Mouse (Mus musculus) 3T3-L1 (cell line): ENCODE data around the gene Fbxo41.

Experiments
- DNase-seq: peaks from one replicate; pipeline ENCODE4 v3.0.0-alpha.2; 2015; ENCODE audit warnings: low read depth, low spot score

The Fbxo41 gene

DNA sequence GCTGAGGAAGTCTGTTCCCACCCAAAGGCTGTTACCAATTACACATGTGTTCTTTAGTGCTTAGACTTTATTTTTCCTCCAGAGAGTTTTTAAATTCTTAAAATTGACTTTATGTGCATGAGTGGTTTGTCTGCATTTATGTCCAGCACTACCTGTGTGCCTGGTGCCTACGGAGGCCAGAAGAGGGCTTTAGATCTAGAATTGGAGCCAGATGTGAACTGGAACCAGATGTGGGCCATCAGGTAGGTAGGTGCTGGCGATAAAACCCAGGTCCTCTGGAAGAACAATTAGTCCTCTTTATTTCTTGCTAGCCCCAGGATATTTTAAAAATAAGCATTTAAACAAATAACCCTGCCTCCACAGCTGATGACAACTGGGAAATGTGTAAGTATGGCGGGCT is 11.2 kb downstream of the Fbxo41 start:
- DNase-seq: no peak

- DNase-seq: no peak
Measured at GRCm38 (mm10) chr6:85490252-85490651, 12.5 kb downstream of the Fbxo41 start.

- no peak for DNase-seq
Measured at GRCm38 (mm10) chr6:85489717-85490116, 13.1 kb downstream of the Fbxo41 start.

- no peak for DNase-seq
Measured at GRCm38 (mm10) chr6:85488510-85488909, 14.3 kb downstream of the Fbxo41 start.

GRCm38 (mm10) chr6:85485738-85486137 is 17.1 kb downstream of the Fbxo41 start:
- DNase-seq: no peak

DNA sequence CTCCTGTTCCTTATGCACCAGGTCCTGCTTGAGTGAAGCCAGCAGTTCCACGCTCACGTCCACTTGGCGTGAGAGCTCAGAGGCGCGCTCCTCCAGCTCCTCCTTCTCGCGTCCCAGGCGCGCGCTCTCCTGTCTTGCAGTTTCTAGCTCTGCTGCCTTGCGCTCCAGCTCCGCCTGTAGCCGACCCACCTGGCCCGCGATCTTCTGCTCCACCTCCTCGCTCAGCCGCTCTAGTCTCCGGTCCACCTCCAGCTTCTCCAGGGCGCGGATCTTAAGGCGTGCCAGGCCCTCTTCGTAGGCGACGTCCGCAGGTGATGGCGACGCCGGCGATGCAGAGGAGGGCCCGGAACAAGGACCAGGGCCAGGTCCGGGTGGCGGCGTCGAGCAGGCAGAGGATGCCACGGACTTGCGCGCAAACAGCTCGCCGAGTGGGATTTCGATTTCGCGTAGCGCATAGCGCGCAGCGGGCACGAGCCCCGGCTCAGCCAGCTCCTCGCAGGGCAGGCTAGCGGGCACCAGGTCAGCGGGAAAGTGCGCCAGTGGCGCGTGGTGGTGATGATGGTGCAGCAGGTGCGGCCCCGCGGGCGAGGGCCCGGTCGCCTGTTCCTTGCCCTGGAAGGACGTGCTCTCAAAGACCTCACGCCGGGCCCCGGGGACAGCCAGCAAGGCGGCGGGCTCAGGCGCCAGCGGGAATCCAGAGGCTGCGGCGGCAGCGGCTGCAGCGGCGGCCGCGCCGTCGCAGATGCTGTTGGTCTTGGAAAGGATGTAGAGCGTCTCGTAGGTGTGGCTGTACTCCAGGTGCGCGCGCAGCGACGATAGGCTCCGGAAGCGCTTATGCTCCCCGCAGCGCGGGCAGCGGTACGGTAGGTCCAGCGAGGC is 18.7 kb downstream of the Fbxo41 start:
- no peak for DNase-seq

DNA sequence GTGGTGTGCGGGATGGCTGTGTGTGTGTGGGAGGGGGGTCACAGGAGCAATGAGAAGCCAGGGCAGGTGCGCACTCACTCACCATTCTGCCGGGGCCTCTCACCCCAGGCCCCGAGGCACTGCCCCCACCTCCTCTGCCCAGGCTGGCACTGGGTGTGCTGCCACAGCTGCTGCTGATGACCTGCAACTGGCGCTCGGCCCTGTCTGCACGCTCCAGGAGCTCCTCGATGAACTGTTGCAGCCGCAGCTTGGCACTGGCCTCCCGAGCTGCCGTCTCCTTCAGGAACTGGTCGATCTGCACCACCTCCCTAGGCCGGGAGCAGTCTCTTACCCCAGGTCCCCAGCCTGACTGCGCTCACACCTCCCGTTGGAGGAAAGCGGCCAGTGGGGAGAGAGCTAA is 22.1 kb downstream of the Fbxo41 start:
- no peak for DNase-seq

- DNase-seq: no peak
Measured at GRCm38 (mm10) chr6:85479979-85480378, 22.8 kb downstream of the Fbxo41 start.

DNA sequence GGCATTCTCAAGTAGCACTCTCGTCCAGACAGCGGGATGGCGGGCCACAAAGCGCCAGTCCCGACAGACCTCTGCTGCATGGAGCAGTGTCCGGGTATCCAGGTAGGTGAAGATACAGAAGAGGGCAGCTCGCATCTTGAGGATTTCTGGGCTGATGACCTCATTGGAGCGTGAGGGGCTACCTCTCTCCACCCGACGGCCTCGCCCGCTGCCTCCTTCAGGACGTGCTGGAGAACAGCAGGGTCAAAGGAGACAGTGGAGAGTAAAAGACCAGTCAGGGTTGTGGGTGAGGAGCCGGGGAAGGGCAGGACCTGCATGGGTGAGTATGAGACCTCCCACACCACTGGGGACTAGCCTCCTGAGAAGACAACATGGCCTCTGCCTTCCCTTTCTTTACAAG is 24.4 kb downstream of the Fbxo41 start:
- no peak for DNase-seq

DNA sequence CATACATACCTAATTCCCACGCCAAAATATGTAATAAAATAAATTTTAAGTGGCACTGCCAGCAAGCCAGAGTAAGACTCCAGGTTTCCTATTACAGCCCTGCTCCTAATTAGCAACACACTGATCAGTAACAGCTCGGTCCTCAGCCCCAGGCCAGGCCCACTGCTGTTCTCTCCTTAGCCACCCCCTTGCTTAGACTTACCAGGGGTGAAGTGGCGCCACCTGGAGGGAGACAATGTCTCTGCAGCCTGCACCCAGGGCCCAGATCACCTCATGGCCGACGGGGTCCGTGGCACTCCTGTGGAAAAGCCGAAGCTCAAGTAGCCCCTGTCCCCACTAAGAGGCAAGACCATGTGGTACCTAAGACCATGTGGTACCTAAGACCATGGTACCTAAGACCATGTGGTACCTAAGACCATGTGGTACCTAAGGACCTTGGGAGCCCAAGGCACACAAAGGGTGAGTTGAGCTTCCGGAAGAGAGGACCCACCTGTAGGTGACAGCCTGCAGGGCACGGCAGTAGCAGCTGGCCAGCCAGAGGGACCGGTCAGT is 25.4 kb downstream of the Fbxo41 start:
- peak; percentile 29 for DNase-seq

DNA sequence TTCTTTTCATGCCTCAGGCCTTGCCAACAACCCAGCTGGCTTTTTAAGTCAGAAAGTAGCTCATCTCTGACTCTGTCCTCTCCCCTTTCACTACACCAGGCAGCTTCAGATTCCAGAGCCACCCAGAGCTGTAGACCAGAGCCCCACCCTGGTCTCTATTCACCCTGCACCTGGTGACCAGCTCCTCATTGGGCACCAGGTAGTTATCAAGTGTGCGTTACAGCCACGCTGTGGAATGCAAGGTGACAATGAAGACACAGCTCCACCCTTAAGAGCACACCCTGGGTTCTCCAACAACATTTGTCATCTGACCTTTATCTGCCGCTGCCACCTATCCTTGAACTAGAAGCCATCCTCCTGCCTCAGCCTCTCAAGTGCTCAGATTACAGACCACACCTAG is 27.2 kb downstream of the Fbxo41 start:
- no peak for DNase-seq

DNA sequence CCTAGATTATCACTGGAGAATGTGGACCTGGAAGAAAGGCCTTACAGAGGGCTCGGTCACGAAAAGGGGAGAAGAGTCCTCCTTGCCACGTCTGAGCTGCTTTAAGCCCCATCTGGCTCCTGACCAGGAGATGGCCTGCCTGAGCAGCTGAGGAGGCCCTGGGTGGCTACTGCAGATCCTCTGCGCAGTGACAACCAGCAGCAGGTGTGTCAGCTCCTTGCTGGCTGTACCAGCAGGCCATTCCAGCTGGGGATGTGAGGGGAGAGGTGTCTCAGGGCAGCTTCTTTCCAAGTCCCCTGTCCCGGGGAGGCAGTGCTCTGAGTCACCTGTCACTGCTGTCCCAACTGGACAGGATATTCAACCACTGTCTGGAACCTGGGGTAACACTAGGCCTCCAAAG is 30.3 kb downstream of the Fbxo41 start:
- DNase-seq: no peak

DNA sequence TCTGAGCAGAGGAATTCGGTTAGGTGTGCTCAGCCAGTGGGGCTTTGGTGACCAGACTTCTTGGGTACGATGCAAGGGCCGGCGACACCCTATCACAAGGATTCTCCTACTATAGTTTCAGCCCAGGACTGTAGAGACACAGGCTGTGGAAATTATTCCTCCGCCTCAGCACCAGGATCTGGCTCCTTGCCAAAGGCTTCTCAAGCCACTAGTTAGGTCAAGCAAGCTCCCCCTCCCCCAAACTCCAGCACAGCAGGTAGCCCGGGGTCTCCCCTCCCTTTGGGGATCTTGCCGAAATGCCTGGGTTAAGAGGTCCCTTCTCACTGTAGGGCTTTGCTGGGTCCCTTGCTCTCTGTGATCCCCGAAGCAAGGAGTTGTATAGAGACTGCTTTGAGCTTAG is 30.8 kb downstream of the Fbxo41 start:
- no peak for DNase-seq

GRCm38 (mm10) chr6:85469660-85470430 is 32.9 kb downstream of the Fbxo41 start:
- no peak for DNase-seq

GRCm38 (mm10) chr6:85465381-85465780 is 37.4 kb downstream of the Fbxo41 start:
- DNase-seq: peak; percentile 63

- peak; percentile 51 for DNase-seq
Measured at GRCm38 (mm10) chr6:85459621-85460020, 43.2 kb downstream of the Fbxo41 start.

- peak; percentile 73 for DNase-seq
Measured at GRCm38 (mm10) chr6:85452816-85453215, 50.0 kb downstream of the Fbxo41 start.

DNA sequence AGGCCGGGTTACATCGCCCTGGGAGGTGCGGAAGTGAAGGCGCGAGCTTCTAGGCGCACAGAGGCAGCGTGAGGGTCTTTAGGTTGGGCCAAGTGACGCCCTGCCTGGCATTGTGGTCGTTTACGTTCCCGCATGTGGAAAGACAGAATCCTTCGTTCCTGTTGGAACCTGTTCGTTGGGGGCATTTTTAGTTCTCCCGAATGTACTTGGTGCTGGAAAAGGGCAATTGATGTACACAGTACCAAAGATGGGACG is 50.5 kb downstream of the Fbxo41 start:
- no peak for DNase-seq

DNA sequence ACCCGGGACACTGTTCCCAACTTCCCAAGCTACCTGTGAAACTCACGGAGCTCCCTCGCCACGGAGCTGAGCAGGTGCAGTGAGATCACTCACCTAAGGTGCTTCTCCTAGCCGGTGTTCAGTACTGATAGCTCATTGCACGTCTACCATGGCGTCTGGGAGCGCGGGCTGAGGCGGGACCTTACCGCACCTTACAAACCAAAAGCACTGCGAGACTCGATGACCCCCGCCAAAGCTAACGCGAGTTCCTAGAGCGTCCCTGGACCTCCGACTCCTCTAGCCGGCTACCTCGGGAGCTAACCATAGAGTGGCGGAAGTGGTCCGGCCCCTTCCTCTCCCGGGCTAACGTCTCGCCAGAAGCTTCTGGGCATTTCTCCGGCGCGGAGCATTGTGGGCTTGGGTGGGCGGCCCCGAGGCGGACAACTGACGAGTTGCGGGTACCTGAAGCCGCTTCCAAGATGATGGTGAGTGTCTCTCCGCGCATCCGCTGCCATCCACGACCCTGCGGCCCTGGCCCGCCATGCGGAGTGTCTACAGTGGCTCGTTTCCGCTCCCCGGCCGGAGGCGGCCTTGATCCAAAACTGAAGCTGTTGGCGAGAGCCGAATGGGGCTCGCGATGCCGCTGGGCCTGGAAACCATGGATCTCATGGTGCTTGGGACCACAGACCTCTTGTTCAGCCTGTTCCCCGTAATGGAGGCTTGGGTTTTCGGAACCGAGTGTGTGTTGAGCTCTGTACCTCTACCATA is 51.0 kb downstream of the Fbxo41 start, which contains the start of gene Pradc1:
Gene Pradc1 (minus strand): TSS at position 307 of the 747 bp plus-strand sequence.
- DNase-seq: peak; percentile 100

- DNase-seq: peak; percentile 100
Measured at GRCm38 (mm10) chr6:85450697-85451663, 51.8 kb downstream of the Fbxo41 start, which contains the start of gene Cct7. Gene Cct7 (plus strand): TSS chr6:85451514.

GRCm38 (mm10) chr6:85450140-85450539 is 52.7 kb downstream of the Fbxo41 start:
- peak; percentile 33 for DNase-seq
